Mouse (Mus musculus): ENCODE measurements around the gene Dhx29.

The Dhx29 gene

GRCm38 (mm10) chr13:112927287-112928001 lies at the start of gene Dhx29, which contains the start of gene Mtrex:
TSS of gene Dhx29 (plus strand) at chr13:112927454.
TSS of gene Mtrex (minus strand) at chr13:112927398.
- DNase-seq (ENCODE audit: low spot score in 2 of 2): peak; percentile 99 to 100

GRCm38 (mm10) chr13:112887234-112887633 lies 40.0 kb upstream of the Dhx29 start:
- no peak for DNase-seq (ENCODE audit: low spot score in 2 of 2)

- DNase-seq (ENCODE audit: low spot score in 2 of 2): no peak
Measured at GRCm38 (mm10) chr13:112902176-112902575, 25.1 kb upstream of the Dhx29 start.

- peak in 1 of 2 experiments; percentile 36 for DNase-seq (ENCODE audit: low spot score in 2 of 2)
Measured at GRCm38 (mm10) chr13:112909663-112910062, 17.6 kb upstream of the Dhx29 start.

- no peak for DNase-seq (ENCODE audit: low spot score in 2 of 2)
Measured at GRCm38 (mm10) chr13:112910434-112910833, 16.8 kb upstream of the Dhx29 start.

- DNase-seq (ENCODE audit: low spot score in 2 of 2): no peak
Measured at GRCm38 (mm10) chr13:112919141-112919865, 8.0 kb upstream of the Dhx29 start.

GRCm38 (mm10) chr13:112920906-112921305 lies 6.3 kb upstream of the Dhx29 start:
- no peak for DNase-seq (ENCODE audit: low spot score in 2 of 2)

GRCm38 (mm10) chr13:112925266-112925665 lies 2.0 kb upstream of the Dhx29 start:
- no peak for DNase-seq (ENCODE audit: low spot score in 2 of 2)

- DNase-seq (ENCODE audit: low spot score in 2 of 2): no peak
Measured at GRCm38 (mm10) chr13:112925976-112926375, 1.3 kb upstream of the Dhx29 start.

- no peak for DNase-seq (ENCODE audit: low spot score in 2 of 2)
Measured at GRCm38 (mm10) chr13:112926796-112927195, 458 bp upstream of the Dhx29 start.

- DNase-seq (ENCODE audit: low spot score in 2 of 2): no peak
Measured at GRCm38 (mm10) chr13:112928038-112928668, 899 bp downstream of the Dhx29 start.

GRCm38 (mm10) chr13:112938130-112938529 lies 10.9 kb downstream of the Dhx29 start:
- DNase-seq (ENCODE audit: low spot score in 2 of 2): no peak

- no peak for DNase-seq (ENCODE audit: low spot score in 2 of 2)
Measured at GRCm38 (mm10) chr13:112941879-112942330, 14.7 kb downstream of the Dhx29 start.

GRCm38 (mm10) chr13:112945312-112945711 lies 18.1 kb downstream of the Dhx29 start:
- DNase-seq (ENCODE audit: low spot score in 2 of 2): no peak

GRCm38 (mm10) chr13:112945900-112946299 lies 18.6 kb downstream of the Dhx29 start:
- no peak for DNase-seq (ENCODE audit: low spot score in 2 of 2)

GRCm38 (mm10) chr13:112954067-112954466 lies 26.8 kb downstream of the Dhx29 start:
- no peak for DNase-seq (ENCODE audit: low spot score in 2 of 2)

- DNase-seq (ENCODE audit: low spot score in 2 of 2): no peak
Measured at GRCm38 (mm10) chr13:112963081-112963480, 35.8 kb downstream of the Dhx29 start.

- DNase-seq (ENCODE audit: low spot score in 2 of 2): no peak
Measured at GRCm38 (mm10) chr13:112964421-112964820, 37.2 kb downstream of the Dhx29 start.

- DNase-seq (ENCODE audit: low spot score in 2 of 2): no peak
Measured at GRCm38 (mm10) chr13:112967267-112967666, 40.0 kb downstream of the Dhx29 start.

- no peak for DNase-seq (ENCODE audit: low spot score in 2 of 2)
Measured at GRCm38 (mm10) chr13:112976720-112977119, 49.5 kb downstream of the Dhx29 start.

GRCm38 (mm10) chr13:112985605-112986450 lies 58.6 kb downstream of the Dhx29 start:
- DNase-seq (ENCODE audit: low spot score in 2 of 2): no peak

Measured in cerebellum, postnatal 4 days (tissue).